Mouse (Mus musculus) c-Kit-negative CD71-positive TER-119-positive erythroid progenitor cells, embryonic 14.5 days (primary cell): ENCODE data around the gene Tac2.

Experiments used
- DNase-seq: peaks from one replicate; pipeline ENCODE4 v3.0.0-alpha.2; 2013; ENCODE audit warnings: low read depth, low spot score

Gene Tac2

GRCm38 (mm10) chr10:127725136-127725535 lies 858 bp downstream of the Tac2 start:
- DNase-seq = no peak

DNA sequence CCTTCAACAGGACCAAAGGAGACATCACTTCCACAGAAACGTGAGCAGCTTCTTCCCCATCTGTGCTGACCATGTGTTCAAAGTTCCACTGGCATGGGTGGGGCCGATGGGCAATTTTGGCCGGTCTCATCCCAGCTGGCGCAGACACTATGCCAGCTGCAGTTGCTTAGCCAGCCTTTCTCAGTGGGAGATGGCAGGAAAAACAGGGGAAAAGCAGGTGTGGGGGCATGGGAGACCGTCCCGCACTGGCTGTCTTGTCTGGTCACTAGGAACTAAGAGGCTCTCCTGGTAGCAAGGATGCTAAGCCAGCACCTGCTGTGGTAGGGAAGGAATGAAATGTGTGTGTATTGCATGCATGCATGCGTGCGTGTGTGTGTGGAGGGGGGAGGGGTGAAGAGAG lies 4.2 kb downstream of the Tac2 start:
- DNase-seq = no peak

- no peak for DNase-seq
Measured at GRCm38 (mm10) chr10:127730285-127730932, 6.1 kb downstream of the Tac2 start.

DNA sequence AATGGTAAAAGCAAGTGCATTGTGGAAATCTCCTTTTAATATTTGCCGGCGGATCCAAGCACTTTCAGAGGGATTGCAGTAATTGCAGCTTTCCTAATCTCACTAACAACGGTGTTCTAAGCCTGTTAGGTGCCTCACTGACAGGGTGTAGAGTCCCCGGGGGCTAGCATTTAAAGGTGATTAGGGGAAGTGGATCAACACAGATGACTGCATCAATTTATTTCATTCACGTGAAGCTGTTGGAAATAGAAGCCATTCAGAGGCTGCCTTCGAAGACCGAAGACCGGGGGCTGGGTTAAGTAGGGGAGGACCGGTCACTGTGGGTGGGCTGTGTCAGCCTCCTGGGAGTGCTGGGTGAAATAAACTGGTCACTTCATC lies 6.6 kb downstream of the Tac2 start:
- DNase-seq = no peak

DNA sequence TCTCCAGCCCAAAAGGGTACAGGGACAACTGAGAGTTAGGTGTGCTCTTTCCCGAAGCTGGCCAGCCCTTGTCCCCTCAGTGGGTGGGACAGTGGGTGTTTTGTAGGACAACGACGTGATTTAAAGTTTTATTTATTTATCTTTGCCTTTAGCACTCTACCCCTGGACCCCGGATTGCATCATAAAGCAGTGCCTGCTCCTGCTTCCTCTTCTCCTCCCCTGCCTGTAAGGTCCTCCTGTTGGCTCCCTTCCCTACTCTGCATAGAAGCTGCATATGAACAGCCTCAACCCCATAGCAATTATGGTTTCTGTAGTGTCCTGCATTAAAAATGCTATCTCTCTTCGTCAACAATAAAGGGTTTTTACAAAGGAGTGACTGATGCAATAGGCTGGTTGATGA lies 7.1 kb downstream of the Tac2 start:
- no peak for DNase-seq

DNA sequence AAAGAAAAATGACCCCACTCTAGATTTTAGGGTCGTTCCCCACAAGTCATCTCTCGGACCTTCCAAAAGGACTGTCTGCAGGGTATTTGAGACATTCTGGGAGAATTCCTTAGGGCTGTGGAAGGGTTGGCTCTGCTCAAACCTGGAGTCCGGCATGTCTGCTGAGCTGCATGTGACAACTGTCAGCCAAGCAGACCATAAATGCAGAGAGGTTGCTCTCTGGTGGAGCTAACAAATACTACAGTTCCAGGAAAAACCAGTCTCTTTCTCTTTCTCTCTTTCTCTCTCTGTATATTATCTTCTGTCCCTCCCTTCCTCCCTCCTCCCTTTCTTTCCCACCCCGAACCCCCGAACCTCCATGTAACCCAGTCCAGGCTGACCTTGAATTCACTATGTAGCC lies 10.2 kb downstream of the Tac2 start:
- no peak for DNase-seq

DNA sequence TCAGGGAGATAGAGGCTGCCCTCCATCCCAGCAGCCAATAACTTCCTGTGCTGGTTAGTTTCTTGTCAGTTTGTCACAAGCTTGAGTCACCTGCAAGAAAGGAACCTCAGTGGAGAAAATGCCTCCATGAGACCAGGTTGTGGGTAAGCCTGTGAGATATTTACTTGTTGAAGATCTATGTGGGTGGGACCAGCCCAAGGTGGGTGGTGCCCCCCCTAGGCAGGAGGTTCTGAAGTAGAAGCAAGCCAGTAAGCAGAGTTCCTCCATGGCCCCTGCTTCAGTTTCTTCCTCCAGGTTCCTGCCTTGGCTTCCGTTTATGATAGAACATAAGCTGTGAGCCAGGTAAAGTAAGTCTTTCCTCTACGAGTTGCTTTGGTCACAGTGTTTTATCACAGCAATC lies 12.0 kb downstream of the Tac2 start:
- no peak for DNase-seq

DNA sequence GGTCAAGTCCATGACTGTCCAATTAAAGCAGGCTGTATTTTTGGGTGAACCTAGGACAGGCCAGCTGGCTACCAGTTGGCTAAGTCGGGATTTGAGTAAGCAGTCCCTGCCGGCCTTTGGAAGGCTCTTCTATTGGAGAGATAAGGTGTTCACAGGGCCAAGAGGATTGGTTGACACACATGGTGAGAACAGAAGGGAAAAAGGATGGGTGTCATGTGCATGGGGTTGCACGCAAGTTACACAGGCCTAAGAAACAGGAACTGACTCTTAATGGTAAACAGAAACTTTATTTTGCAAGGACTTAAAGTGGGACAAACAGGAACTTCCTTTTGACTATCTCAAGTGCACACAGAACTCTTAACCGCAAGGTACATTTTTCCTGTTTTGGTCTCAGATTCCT lies 12.6 kb downstream of the Tac2 start:
- DNase-seq = no peak

DNA sequence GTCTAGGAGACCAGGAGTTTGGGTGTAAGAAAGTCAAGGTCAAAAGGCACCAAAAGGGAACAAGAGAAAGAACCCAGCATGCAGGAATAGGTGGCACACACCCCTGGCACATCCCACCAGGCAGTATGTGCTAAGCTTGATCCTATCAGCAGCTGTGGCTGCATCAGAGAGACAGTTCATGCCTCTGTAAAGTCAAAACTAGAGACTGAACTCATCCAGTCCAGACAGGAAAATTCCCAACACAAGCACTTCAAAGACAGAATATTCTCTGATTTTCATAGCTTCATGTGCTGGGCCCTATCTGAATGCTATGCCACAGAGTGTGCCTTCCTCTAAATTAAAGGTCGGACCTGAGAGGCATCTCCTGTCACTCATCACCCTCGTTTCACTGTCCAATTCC lies 13.3 kb downstream of the Tac2 start:
- no peak for DNase-seq

DNA sequence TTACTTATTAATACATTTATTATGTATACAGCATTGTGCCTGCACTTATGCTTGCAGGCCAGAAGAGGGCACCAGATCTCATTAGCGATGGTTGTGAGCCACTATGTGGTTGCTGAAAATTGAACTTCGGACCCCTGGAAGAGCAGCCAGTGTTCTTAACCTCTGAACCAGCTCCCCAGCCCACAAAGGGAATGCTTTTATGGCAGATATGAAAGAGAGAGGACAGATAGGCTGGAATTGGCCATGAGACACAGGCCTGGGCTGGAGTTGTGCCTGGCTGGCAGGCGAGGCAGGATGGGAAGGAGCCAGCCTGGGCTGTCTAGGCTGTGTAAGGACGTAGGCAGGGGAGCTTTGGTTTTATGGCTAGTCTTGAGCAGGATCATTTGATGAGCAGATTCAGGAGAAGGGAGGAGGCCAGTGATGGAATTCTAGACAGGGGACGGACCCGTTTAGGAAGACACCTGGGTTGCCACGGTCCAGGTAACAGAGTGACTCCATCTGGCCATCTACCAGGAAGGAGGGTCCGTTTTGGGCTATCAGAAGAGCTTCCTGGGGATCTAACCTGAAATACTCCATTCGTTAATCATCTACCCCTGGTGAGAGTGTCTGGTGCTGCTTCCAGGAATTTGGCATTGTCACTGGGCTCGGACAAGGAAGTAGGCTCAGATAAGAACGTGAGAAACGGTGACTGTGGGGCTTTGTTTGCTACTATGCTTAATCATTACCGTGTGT lies 14.0 kb downstream of the Tac2 start:
- peak; percentile 51 for DNase-seq

GRCm38 (mm10) chr10:127739083-127739660 lies 14.9 kb downstream of the Tac2 start, which contains the start of gene Zbtb39:
Zbtb39 (plus strand) TSS chr10:127739538.
- no peak for DNase-seq

- no peak for DNase-seq
Measured at GRCm38 (mm10) chr10:127739661-127740161, 15.4 kb downstream of the Tac2 start.

DNA sequence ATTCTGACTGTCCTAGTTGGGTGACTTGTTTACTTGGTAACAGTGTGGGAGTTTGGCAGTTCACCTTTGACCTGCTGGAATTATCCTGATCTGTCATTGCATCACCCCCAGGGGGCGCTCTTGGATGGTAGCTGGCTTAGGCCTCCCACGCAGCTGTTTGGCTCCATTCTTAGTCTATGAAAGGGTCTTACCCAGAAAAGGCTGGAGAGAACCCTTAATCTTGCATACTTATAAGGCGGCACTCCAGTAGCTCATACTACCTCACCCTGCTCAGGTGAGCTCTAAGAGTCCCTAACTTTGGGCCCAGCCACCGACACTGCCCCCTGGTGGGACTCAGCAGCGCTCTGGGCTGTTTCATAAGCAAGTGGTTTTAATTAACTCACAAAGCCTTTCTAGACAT lies 20.4 kb downstream of the Tac2 start:
- DNase-seq = no peak

DNA sequence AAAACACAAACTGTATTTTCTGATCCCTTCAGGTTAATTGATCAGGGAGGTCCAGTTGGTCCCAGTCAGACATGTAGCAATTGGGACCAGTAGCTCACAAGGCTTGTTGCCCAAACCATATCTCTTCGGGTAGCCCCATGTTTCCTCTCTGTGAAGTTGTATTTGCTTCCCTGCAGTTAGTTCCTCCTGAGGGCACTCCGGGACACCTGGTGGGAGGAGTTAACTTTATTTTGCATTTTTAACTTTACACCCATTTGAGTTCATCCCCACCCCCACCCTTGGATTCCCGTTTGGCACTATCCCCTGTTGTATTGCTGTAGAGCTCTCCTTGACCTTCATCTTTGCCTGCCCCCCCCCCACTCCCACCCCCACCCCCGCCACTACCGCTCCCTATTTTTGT lies 21.6 kb downstream of the Tac2 start:
- no peak for DNase-seq

DNA sequence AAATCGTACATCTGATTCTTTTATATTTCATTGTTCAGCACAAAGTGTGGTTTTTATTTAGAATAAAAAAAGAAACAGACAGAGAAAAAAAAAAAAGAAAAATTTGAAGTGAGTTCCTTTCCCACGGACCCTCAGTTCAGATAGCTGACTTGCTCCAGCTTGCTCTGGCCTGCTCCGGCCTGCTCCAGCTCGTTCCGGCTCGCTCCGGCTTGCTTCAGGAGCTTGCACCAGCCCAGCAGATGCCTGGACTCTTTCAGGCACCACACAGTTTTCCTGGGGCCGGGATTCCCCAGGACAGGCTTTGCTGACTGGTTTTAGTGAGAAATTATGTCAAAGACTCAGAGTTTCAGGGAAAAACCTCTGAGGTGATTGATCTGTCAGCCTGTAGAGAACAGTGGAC lies 23.0 kb downstream of the Tac2 start:
- DNase-seq = no peak

DNA sequence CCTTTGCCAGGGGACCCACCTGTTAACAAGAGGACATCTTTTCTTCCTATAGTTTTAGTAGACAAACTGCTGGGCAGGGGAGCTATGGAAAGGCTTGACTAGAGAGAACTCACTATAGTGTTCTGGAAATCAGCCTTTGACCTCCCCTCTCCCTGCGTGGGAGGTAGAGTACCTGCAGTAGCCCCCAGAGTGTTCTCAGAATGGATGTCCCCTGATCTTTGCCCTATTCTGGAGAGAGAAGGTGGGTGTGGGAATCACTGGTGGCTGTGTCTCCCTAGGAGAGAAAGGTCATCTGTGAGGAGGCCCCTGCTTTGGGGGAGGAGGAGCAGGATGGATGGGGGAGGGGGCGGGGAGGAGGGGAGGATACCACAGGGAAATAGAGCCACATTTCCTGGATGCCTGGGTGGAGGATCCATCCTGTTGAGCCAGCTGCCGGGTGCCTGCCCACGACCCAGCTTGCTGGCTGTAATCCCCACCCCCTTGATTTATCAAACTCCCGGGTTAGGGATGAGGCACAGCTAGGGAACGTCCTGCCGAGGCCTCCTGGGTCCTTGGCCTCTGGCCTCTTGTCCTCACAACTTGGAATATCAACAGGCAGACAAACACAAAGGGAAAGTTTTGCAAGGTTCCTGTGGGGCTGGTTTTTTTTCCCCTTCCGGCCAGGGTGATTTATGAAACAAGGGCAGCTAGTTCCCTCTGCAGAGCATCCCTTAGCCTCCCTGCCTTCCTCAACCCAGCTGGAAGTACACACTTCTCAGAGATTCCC lies 24.8 kb downstream of the Tac2 start:
- no peak for DNase-seq

- DNase-seq = no peak
Measured at GRCm38 (mm10) chr10:127750136-127750777, 26.0 kb downstream of the Tac2 start.

DNA sequence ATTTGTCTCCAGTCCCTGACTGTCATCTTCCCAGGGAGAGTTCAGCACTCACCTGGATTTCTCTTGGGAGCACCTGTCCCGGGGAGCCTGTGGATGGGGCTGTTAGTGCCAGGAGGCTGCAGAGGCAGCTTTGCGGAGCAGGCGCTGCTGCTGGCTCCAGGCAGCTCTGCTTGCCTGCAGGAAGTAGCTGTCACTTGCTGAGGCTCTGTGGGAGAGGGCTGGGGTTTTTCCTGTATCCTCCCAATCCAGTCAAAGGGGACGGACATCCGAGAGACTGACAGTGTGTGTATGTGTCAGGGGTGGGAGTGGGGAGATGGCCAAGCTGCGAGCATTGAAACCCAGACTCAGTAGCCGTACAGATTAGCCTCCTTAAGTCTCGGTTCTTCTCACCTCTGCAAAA lies 27.3 kb downstream of the Tac2 start, which contains the start of gene Gpr182:
Gene Gpr182, minus strand, starts transcription at position 185 of the 400 bp plus-strand sequence.
- DNase-seq = no peak

- no peak for DNase-seq
Measured at GRCm38 (mm10) chr10:127754566-127755166, 30.4 kb downstream of the Tac2 start.

GRCm38 (mm10) chr10:127755246-127755645 lies 31.0 kb downstream of the Tac2 start:
- DNase-seq = no peak
